Mouse (Mus musculus): ENCODE measurements around the gene Mbd5. TPM values are rescaled to one million over a fixed set of nuclear protein-coding genes. Genes with fewer than 3 reads are reported as not detected.

Mbd5 gene
- 6.8 and 7.9 TPM in 2 replicates for polyA plus RNA-seq (2015; fragmentation: Nextera tagmentation; extraction: Ambion mirVana)

- Histone ChIP-seq H3K27ac (ENCODE audit: low read depth, low read length) (peak within 1 kb of the TSS; percentile 95), H3K36me3 (ENCODE audit: control insufficient read depth, insufficient read depth) (no peaks in the 10 kb centered on the region), H3K9me3 (ENCODE audit: control insufficient read depth) (no peaks in the 10 kb centered on the region), H3K27me3 (replicated peaks; ENCODE audit: control insufficient read depth, insufficient read depth, low read length) (no peaks in the 10 kb centered on the region), H3K4me1 (replicated peaks; ENCODE audit: control insufficient read depth, insufficient read depth, low read length) (no peaks in the 10 kb centered on the region), H3K4me2 (replicated peaks; ENCODE audit: low read depth) (peak within 1 kb of the TSS; percentile 76), H3K9ac (ENCODE audit: low read depth, low read length) (peak within 1 kb of the TSS; percentile 95), H3K4me3 (ENCODE audit: low read depth, low read length) (peak within 1 kb of the TSS; percentile 97)
- peak; percentile 100 for ATAC-seq
- WGBS: 0% methylated on average over 46 of the region's 49 CpGs
- TF ChIP-seq CTCF (IDR thresholded peaks at IDR 0.05; ENCODE audit: low read depth): no peak
Observed at GRCm38 (mm10) chr2:48948841-48949584, at the start of gene Mbd5. Gene Mbd5, plus strand, starts transcription at chr2:48949508.

- H3K4me1 ChIP-seq (replicated peaks; ENCODE audit: control insufficient read depth, insufficient read depth, low read length): no peaks in the 10 kb centered on the region
- H3K27me3 ChIP-seq (replicated peaks; ENCODE audit: control insufficient read depth, insufficient read depth, low read length): no peaks in the 10 kb centered on the region
- H3K9ac ChIP-seq (ENCODE audit: low read depth, low read length): no peak overlapping the region
- peaks cover 31% of the 10 kb centered on the region for H3K36me3 ChIP-seq (ENCODE audit: control insufficient read depth, insufficient read depth)
- no peak overlapping the region for H3K4me3 ChIP-seq (ENCODE audit: low read depth, low read length)
- peak; percentile 72 for TF ChIP-seq CTCF (IDR thresholded peaks at IDR 0.05; ENCODE audit: low read depth)
- H3K27ac ChIP-seq (ENCODE audit: low read depth, low read length): no peak overlapping the region
- no peaks in the 10 kb centered on the region for H3K9me3 ChIP-seq (ENCODE audit: control insufficient read depth)
- ATAC-seq: no peak
- no peak overlapping the region for H3K4me2 ChIP-seq (replicated peaks; ENCODE audit: low read depth)
- 43% methylated on average over 2 of the region's 2 CpGs for WGBS
Observed at GRCm38 (mm10) chr2:48908866-48909265, 40.4 kb upstream of the Mbd5 start.

GRCm38 (mm10) chr2:48914185-48914584, 35.1 kb upstream of the Mbd5 start:
- Histone ChIP-seq H3K9ac (ENCODE audit: low read depth, low read length) (no peak overlapping the region), H3K27me3 (replicated peaks; ENCODE audit: control insufficient read depth, insufficient read depth, low read length) (no peaks in the 10 kb centered on the region), H3K4me2 (replicated peaks; ENCODE audit: low read depth) (no peak overlapping the region), H3K4me1 (replicated peaks; ENCODE audit: control insufficient read depth, insufficient read depth, low read length) (no peaks in the 10 kb centered on the region), H3K27ac (ENCODE audit: low read depth, low read length) (no peak overlapping the region), H3K4me3 (ENCODE audit: low read depth, low read length) (no peak overlapping the region), H3K36me3 (ENCODE audit: control insufficient read depth, insufficient read depth) (peaks cover 26% of the 10 kb centered on the region), H3K9me3 (ENCODE audit: control insufficient read depth) (no peaks in the 10 kb centered on the region)
- ATAC-seq: no peak
- TF ChIP-seq CTCF (IDR thresholded peaks at IDR 0.05; ENCODE audit: low read depth): peak; percentile 43
- WGBS: 61% methylated on average over 1 of the region's 1 CpGs

- Histone ChIP-seq H3K27ac (ENCODE audit: low read depth, low read length) (no peak overlapping the region), H3K9me3 (ENCODE audit: control insufficient read depth) (no peaks in the 10 kb centered on the region), H3K4me2 (replicated peaks; ENCODE audit: low read depth) (no peak overlapping the region), H3K4me3 (ENCODE audit: low read depth, low read length) (no peak overlapping the region), H3K4me1 (replicated peaks; ENCODE audit: control insufficient read depth, insufficient read depth, low read length) (no peaks in the 10 kb centered on the region), H3K36me3 (ENCODE audit: control insufficient read depth, insufficient read depth) (peaks cover 26% of the 10 kb centered on the region), H3K27me3 (replicated peaks; ENCODE audit: control insufficient read depth, insufficient read depth, low read length) (no peaks in the 10 kb centered on the region), H3K9ac (ENCODE audit: low read depth, low read length) (no peak overlapping the region)
- ATAC-seq: no peak
- TF ChIP-seq CTCF (IDR thresholded peaks at IDR 0.05; ENCODE audit: low read depth): no peak
Observed at GRCm38 (mm10) chr2:48915832-48916231, 33.5 kb upstream of the Mbd5 start.

GRCm38 (mm10) chr2:48935058-48935457, 14.2 kb upstream of the Mbd5 start:
- no peak for TF ChIP-seq CTCF (IDR thresholded peaks at IDR 0.05; ENCODE audit: low read depth)
- WGBS: 69% methylated on average over 2 of the region's 2 CpGs
- Histone ChIP-seq H3K9me3 (ENCODE audit: control insufficient read depth) (no peaks in the 10 kb centered on the region), H3K4me2 (replicated peaks; ENCODE audit: low read depth) (no peak overlapping the region), H3K27ac (ENCODE audit: low read depth, low read length) (no peak overlapping the region), H3K27me3 (replicated peaks; ENCODE audit: control insufficient read depth, insufficient read depth, low read length) (no peaks in the 10 kb centered on the region), H3K4me3 (ENCODE audit: low read depth, low read length) (no peak overlapping the region), H3K36me3 (ENCODE audit: control insufficient read depth, insufficient read depth) (peaks cover 14% of the 10 kb centered on the region), H3K9ac (ENCODE audit: low read depth, low read length) (no peak overlapping the region), H3K4me1 (replicated peaks; ENCODE audit: control insufficient read depth, insufficient read depth, low read length) (no peaks in the 10 kb centered on the region)
- ATAC-seq: no peak

GRCm38 (mm10) chr2:48947761-48948160, 1.5 kb upstream of the Mbd5 start:
- WGBS: 51% methylated on average over 3 of the region's 3 CpGs
- H3K4me2 ChIP-seq (replicated peaks; ENCODE audit: low read depth): peak overlapping the region; percentile 76
- H3K27ac ChIP-seq (ENCODE audit: low read depth, low read length): no peak overlapping the region
- no peaks in the 10 kb centered on the region for H3K9me3 ChIP-seq (ENCODE audit: control insufficient read depth)
- TF ChIP-seq CTCF (IDR thresholded peaks at IDR 0.05; ENCODE audit: low read depth): no peak
- H3K27me3 ChIP-seq (replicated peaks; ENCODE audit: control insufficient read depth, insufficient read depth, low read length): no peaks in the 10 kb centered on the region
- H3K36me3 ChIP-seq (ENCODE audit: control insufficient read depth, insufficient read depth): no peaks in the 10 kb centered on the region
- ATAC-seq: no peak
- H3K4me3 ChIP-seq (ENCODE audit: low read depth, low read length): peak overlapping the region; percentile 97
- no peaks in the 10 kb centered on the region for H3K4me1 ChIP-seq (replicated peaks; ENCODE audit: control insufficient read depth, insufficient read depth, low read length)
- no peak overlapping the region for H3K9ac ChIP-seq (ENCODE audit: low read depth, low read length)

All from intestine, postnatal 0 days (tissue).